Mouse (Mus musculus): ENCODE data around the gene Tmem116.

DNA sequence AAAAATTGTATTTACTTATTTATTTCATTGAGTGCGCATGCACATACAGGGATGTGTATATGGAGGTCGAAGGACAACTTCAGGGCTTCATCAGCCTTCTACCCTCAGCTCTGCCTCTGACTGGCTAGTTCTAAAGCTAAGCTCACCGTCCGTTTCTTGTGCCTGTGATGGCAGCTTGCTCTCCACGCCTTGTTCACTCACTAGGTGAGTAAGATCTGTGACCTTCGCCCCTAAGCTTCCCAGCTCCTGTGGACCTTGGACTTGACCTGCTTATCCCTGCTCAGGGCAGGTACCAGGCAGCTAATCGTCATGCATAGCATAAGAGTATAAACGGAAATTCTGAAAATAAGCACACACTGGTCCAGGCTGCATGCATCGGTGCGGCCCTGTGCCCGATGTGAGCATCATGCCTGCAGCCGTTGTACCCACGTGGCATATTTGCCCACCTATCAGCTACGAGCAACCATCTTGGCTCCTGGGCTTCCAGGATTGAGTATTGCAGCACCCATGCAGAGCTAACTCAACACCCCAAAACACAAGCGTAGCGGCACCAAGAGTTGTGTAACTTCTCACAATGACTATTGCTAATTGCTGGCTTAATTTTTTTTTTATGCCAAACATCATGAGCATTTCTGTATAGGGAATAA lies 114.5 kb downstream of the Tmem116 start:
- TF ChIP-seq POLR2A (IDR thresholded peaks at IDR 0.05; ENCODE audit: borderline replicate concordance, extremely low read depth, insufficient read depth, insufficient read length, poor library complexity, severe bottlenecking), result no peak
- TF ChIP-seq CTCF (IDR thresholded peaks at IDR 0.05; ENCODE audit: borderline replicate concordance, extremely low read depth, insufficient read depth, insufficient read length), result no peak

All from brain, embryonic 14.5 days (tissue).